Mouse (Mus musculus) small intestine, adult 2 months (tissue): ENCODE measurements around the gene Fam104a. TPM values are rescaled to one million over a fixed set of nuclear protein-coding genes. Genes with fewer than 3 reads are reported as not detected.

Experiments
- H3K27ac ChIP-seq: fragments of 200-500 bp; 2 replicates; pipeline ENCODE4 v1.5.1; 2012; ENCODE audit warnings: low read depth, low read length, control low read depth, inconsistent platforms; ENCODE audit not compliant: insufficient read depth
- H3K27me3 ChIP-seq: fragments of 200-500 bp; 2 replicates; pipeline ENCODE4 v1.6.1; 2012; ENCODE audit warnings: mild to moderate bottlenecking, moderate library complexity, low read length, inconsistent platforms; ENCODE audit not compliant: control insufficient read depth, insufficient read depth
- H3K36me3 ChIP-seq: fragments of 200-500 bp; 2 replicates; pipeline ENCODE4 v1.6.1; 2012; ENCODE audit warnings: mild to moderate bottlenecking, low read length, control low read depth, inconsistent platforms; ENCODE audit not compliant: control insufficient read depth, insufficient read depth
- H3K4me1 ChIP-seq: fragments of 200-500 bp; 2 replicates; pipeline ENCODE4 v1.6.1; 2012; ENCODE audit warnings: low read length, inconsistent platforms, mixed read lengths; ENCODE audit not compliant: control insufficient read depth, insufficient read depth, insufficient read length
- H3K4me3 ChIP-seq: fragments of 200-500 bp; 2 replicates; pipeline ENCODE4 v1.5.1; 2012; ENCODE audit warnings: low read depth, mild to moderate bottlenecking, control low read depth, inconsistent platforms, low read length, moderate library complexity
- CTCF ChIP-seq: fragments of 200-500 bp; IDR thresholded peaks from 2 replicates; pipeline ENCODE4 v1.5.1; 2012; ENCODE audit warnings: low read depth, mild to moderate bottlenecking, control low read depth, inconsistent platforms, low read length, moderate library complexity, mixed read lengths; ENCODE audit not compliant: insufficient replicate concordance, insufficient read length; ENCODE audit errors: extremely low read depth
- POLR2A ChIP-seq: fragments of 200-500 bp; IDR thresholded peaks from 2 replicates; pipeline ENCODE4 v1.6.1; 2012; ENCODE audit warnings: low read depth, mild to moderate bottlenecking, control low read depth, inconsistent platforms, low read length, moderate library complexity
- WGBS: fragments of 180-500 bp; shearing (Covaris S2); methylation state at CpG from one replicate; pipeline ENCODE4 v1.1.7; 2018; 5-methylcytosine and 5-hydroxymethylcytosine counted together
- polyA plus RNA-seq: library from polyadenylated mRNA; depleted of rRNA; stranded (reverse); fragments of >200 nt; gene quantifications from 2 replicates; pipeline ENCODE4 v1.2.3, GENCODE M21; 2012

Gene Fam104a
- polyA plus RNA-seq, 1 experiment: 33.4 TPM

GRCm38 (mm10) chr11:113711061-113711460 lies 27.1 kb upstream of the Fam104a start:
- 86% methylated on average over 1 of the region's 1 CpGs for WGBS
- no peak overlapping the region for H3K27ac ChIP-seq

GRCm38 (mm10) chr11:113710257-113710777 lies 26.4 kb upstream of the Fam104a start:
- TF ChIP-seq POLR2A (no peak), CTCF (no peak)
- no peaks in the 10 kb centered on the region for H3K36me3 ChIP-seq
- H3K4me3 ChIP-seq: no peak overlapping the region
- no peak overlapping the region for H3K27ac ChIP-seq
- peaks cover 7% of the 10 kb centered on the region for H3K4me1 ChIP-seq
- 12% methylated on average over 10 of the region's 10 CpGs for WGBS
- H3K27me3 ChIP-seq: no peaks in the 10 kb centered on the region

More at GRCm38 (mm10) chr11:113711061-113711460, 27.1 kb upstream of the Fam104a start:
- no peaks in the 10 kb centered on the region for H3K27me3 ChIP-seq
- TF ChIP-seq POLR2A (no peak), CTCF (no peak)
- peaks cover 7% of the 10 kb centered on the region for H3K4me1 ChIP-seq
- H3K36me3 ChIP-seq: no peaks in the 10 kb centered on the region
- H3K4me3 ChIP-seq: no peak overlapping the region

GRCm38 (mm10) chr11:113709731-113710256 lies 25.8 kb upstream of the Fam104a start, which contains the start of gene Cpsf4l:
TSS of gene Cpsf4l (minus strand) at chr11:113710017.
- Histone ChIP-seq H3K4me1 (peaks cover 7% of the 10 kb centered on the region), H3K36me3 (no peaks in the 10 kb centered on the region), H3K4me3 (no peak within 1 kb of the TSS), H3K27ac (no peak within 1 kb of the TSS), H3K27me3 (no peaks in the 10 kb centered on the region)
- TF ChIP-seq POLR2A (no peak), CTCF (no peak)
- 27% methylated on average over 11 of the region's 11 CpGs for WGBS

GRCm38 (mm10) chr11:113709272-113709671 lies 25.3 kb upstream of the Fam104a start:
- Histone ChIP-seq H3K4me3 (no peak overlapping the region), H3K27me3 (no peaks in the 10 kb centered on the region), H3K4me1 (peaks cover 7% of the 10 kb centered on the region), H3K27ac (no peak overlapping the region), H3K36me3 (no peaks in the 10 kb centered on the region)
- WGBS: 81% methylated on average over 15 of the region's 15 CpGs
- no peak for TF ChIP-seq CTCF
- no peak for TF ChIP-seq POLR2A

GRCm38 (mm10) chr11:113708629-113709213 lies 24.8 kb upstream of the Fam104a start:
- TF ChIP-seq CTCF (no peak), POLR2A (no peak)
- 89% methylated on average over 19 of the region's 19 CpGs for WGBS
- Histone ChIP-seq H3K36me3 (no peaks in the 10 kb centered on the region), H3K27ac (no peak overlapping the region), H3K4me1 (peaks cover 7% of the 10 kb centered on the region), H3K4me3 (no peak overlapping the region), H3K27me3 (no peaks in the 10 kb centered on the region)

- Histone ChIP-seq H3K4me3 (no peak overlapping the region), H3K27me3 (no peaks in the 10 kb centered on the region), H3K4me1 (peaks cover 7% of the 10 kb centered on the region), H3K36me3 (no peaks in the 10 kb centered on the region), H3K27ac (no peak overlapping the region)
- TF ChIP-seq POLR2A (no peak), CTCF (no peak)
- 81% methylated on average over 15 of the region's 15 CpGs for WGBS
Observed at GRCm38 (mm10) chr11:113705966-113706652, 22.2 kb upstream of the Fam104a start.

GRCm38 (mm10) chr11:113703758-113704157 lies 19.8 kb upstream of the Fam104a start:
- TF ChIP-seq CTCF: peak; percentile 95
- TF ChIP-seq POLR2A: no peak
- Histone ChIP-seq H3K4me3 (no peak overlapping the region), H3K27me3 (no peaks in the 10 kb centered on the region), H3K4me1 (no peaks in the 10 kb centered on the region), H3K27ac (no peak overlapping the region), H3K36me3 (no peaks in the 10 kb centered on the region)
- 31% methylated on average over 5 of the region's 5 CpGs for WGBS
